Mouse (Mus musculus): ENCODE results near the gene Gosr2.

DNA sequence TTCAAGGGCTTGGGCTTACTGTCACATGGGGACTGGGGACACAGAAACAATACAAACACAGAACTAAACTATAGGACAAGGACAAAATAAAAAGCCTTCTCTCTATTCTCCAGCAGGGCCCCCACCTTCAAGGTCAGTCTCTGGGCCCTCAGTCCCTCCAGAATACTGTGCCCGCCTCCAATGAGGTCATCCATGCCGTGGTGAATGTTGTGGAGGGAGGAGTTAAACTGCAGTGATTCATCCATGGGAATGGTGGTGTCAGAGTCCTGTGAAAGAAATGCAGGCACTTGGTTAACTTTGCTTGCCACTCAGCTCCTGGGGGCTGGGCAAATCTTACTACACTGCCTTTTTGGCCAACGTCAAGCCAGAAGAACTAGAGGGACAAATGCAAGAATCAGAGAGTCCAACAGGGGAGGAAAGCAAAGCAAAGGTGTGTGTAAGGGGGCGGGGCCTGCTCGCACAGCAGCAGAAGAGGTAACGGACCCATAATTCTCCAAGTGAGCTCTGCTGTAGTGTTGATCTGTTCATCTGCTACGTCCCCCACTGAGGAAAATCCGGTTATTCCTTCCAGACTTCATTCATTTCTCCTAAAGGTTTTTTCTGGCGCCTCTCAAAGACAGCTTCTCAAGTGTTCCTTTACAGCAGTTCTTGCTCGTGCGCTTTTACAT lies 13.9 kb downstream of the Gosr2 start:
- TF ChIP-seq ZC3H11A (IDR thresholded peaks at IDR 0.05; ENCODE audit: borderline replicate concordance, low read depth, low read length) (no peak), HCFC1 (IDR thresholded peaks at IDR 0.05; ENCODE audit: borderline replicate concordance, insufficient read depth, low read length) (no peak)
